In genomic region chr6:117526161-117526935, GRCm38 (mm10) we compare ENCODE assay signal across 13 mouse cellular contexts.
DNase-seq lines count a peak whose midpoint lies in the region; ATAC-seq and TF ChIP-seq lines count a peak whose summit lies in the region.
"Had no signal": no experiment of that assay in that cellular context is flagged by ENCODE, and none has a peak within 500 bp of the region (broad histone marks: within the 10 kb centered on the region; RNA-seq: fewer than 3 reads in every experiment).

No protein-coding gene starts in this region.

- WGBS in kidney, embryonic 14.5 days: 28% methylated on average over 22 of the region's 22 CpGs
- 35% methylated on average over 22 of the region's 22 CpGs for WGBS in stomach, embryonic 14.5 days
- WGBS in stomach, postnatal 0 days: 51% methylated on average over 22 of the region's 22 CpGs
- WGBS in hindbrain, embryonic 12.5 days: 64% methylated on average over 22 of the region's 22 CpGs

- no peak overlapping the region for H3K9ac ChIP-seq in kidney, embryonic 14.5 days (ENCODE audit: low read depth, low read length)
- no peak overlapping the region for H3K9ac ChIP-seq in stomach, embryonic 14.5 days (replicated peaks; ENCODE audit: low read depth, low read length)
- no peak overlapping the region for H3K9ac ChIP-seq in stomach, postnatal 0 days (ENCODE audit: low read length)
- no peak overlapping the region for H3K9ac ChIP-seq in hindbrain, embryonic 12.5 days

- H3K27ac ChIP-seq in kidney, embryonic 14.5 days (ENCODE audit: low read depth, low read length): no peak overlapping the region
- H3K27ac ChIP-seq in stomach, embryonic 14.5 days (ENCODE audit: low read length): no peak overlapping the region
- no peak overlapping the region for H3K27ac ChIP-seq in stomach, postnatal 0 days (replicated peaks)
- no peak overlapping the region for H3K27ac ChIP-seq in hindbrain, embryonic 12.5 days
- H3K27ac ChIP-seq: macrophage had no signal

- H3K36me3 ChIP-seq in kidney, embryonic 14.5 days (ENCODE audit: control insufficient read depth, insufficient read depth, low read length): no peaks in the 10 kb centered on the region
- no peaks in the 10 kb centered on the region for H3K36me3 ChIP-seq in stomach, embryonic 14.5 days (ENCODE audit: control insufficient read depth, insufficient read depth, low read length)
- H3K36me3 ChIP-seq in stomach, postnatal 0 days (ENCODE audit: control insufficient read depth, insufficient read depth, low read length): no peaks in the 10 kb centered on the region
- no peaks in the 10 kb centered on the region for H3K36me3 ChIP-seq in hindbrain, embryonic 12.5 days

- TF ChIP-seq EP300 in stomach, postnatal 0 days (optimal IDR thresholded peaks at IDR 0.05): no peak

- peak; percentile 43; the same call in 1 of the 2 replicates for ATAC-seq in kidney, embryonic 14.5 days (ENCODE audit: low FRiP score, low TSS enrichment)
- no peak for ATAC-seq in stomach, embryonic 14.5 days (ENCODE audit: insufficient number of reproducible peaks, insufficient read depth, low FRiP score, low read depth)
- no peak for ATAC-seq in stomach, postnatal 0 days (ENCODE audit: low FRiP score, low TSS enrichment)
- no peak for ATAC-seq in hindbrain, embryonic 12.5 days (ENCODE audit: low FRiP score)

- H3K4me2 ChIP-seq in kidney, embryonic 14.5 days (replicated peaks; ENCODE audit: low read depth, low read length): no peak overlapping the region
- peak overlapping the region; percentile 10; the same call in 1 of the 2 replicates for H3K4me2 ChIP-seq in stomach, embryonic 14.5 days (replicated peaks; ENCODE audit: low read depth, low read length)
- H3K4me2 ChIP-seq in stomach, postnatal 0 days (replicated peaks; ENCODE audit: low read depth): no peak overlapping the region
- peak overlapping the region; percentile 13; the same call in 1 of the 2 replicates for H3K4me2 ChIP-seq in hindbrain, embryonic 12.5 days (replicated peaks)

- H3K9me3 ChIP-seq in kidney, embryonic 14.5 days (ENCODE audit: control insufficient read depth, low read length): no peaks in the 10 kb centered on the region
- H3K9me3 ChIP-seq in stomach, embryonic 14.5 days (ENCODE audit: control insufficient read depth, low read depth, low read length): no peaks in the 10 kb centered on the region
- H3K9me3 ChIP-seq in stomach, postnatal 0 days (ENCODE audit: control insufficient read depth, low read length): no peaks in the 10 kb centered on the region
- no peaks in the 10 kb centered on the region for H3K9me3 ChIP-seq in hindbrain, embryonic 12.5 days (replicated peaks)

- no peak overlapping the region for H3K4me3 ChIP-seq in kidney, embryonic 14.5 days (ENCODE audit: low read length)
- no peak overlapping the region for H3K4me3 ChIP-seq in stomach, embryonic 14.5 days (ENCODE audit: low read depth, low read length)
- no peak overlapping the region for H3K4me3 ChIP-seq in stomach, postnatal 0 days (ENCODE audit: low read depth, low read length)
- no peak overlapping the region for H3K4me3 ChIP-seq in hindbrain, embryonic 12.5 days

- DNase-seq in kidney, adult 8-10 months: no peak
- no peak for DNase-seq in stomach, postnatal 0 days (ENCODE audit: low spot score)
- peak; percentile 32 for DNase-seq in testis, postnatal 10 days (ENCODE audit: low spot score)
- DNase-seq in adrenal gland, postnatal 36 days: no peak
- no peak for DNase-seq in urinary bladder, postnatal 14 days (ENCODE audit: low spot score)
- DNase-seq: cerebellum, postnatal 25 days; gastrocnemius, postnatal 14 days; kidney, postnatal 25 days; thymus, adult 18-20 months had no signal

- TF ChIP-seq CTCF in stomach, postnatal 0 days (IDR thresholded peaks at IDR 0.05; ENCODE audit: low read depth): no peak

- H3K4me1 ChIP-seq in kidney, embryonic 14.5 days (ENCODE audit: control insufficient read depth, insufficient read depth, low read length): peaks cover 8% of the 10 kb centered on the region; the same call in 1 of the 2 replicates
- 0 out of 2 replicates have a peak, but pooled peaks cover 7% of the 10 kb centered on the region for H3K4me1 ChIP-seq in stomach, embryonic 14.5 days (ENCODE audit: control insufficient read depth, insufficient read depth, low read length)
- no peaks in the 10 kb centered on the region for H3K4me1 ChIP-seq in stomach, postnatal 0 days (replicated peaks; ENCODE audit: control insufficient read depth, insufficient read depth)
- H3K4me1 ChIP-seq in hindbrain, embryonic 12.5 days: peaks cover 2% of the 10 kb centered on the region; the same call in 1 of the 2 replicates

- no peaks in the 10 kb centered on the region for H3K27me3 ChIP-seq in kidney, embryonic 14.5 days (ENCODE audit: control insufficient read depth, insufficient read depth, low read length)
- no peaks in the 10 kb centered on the region for H3K27me3 ChIP-seq in stomach, embryonic 14.5 days (ENCODE audit: control insufficient read depth, insufficient read depth, low read length)
- H3K27me3 ChIP-seq in stomach, postnatal 0 days (ENCODE audit: control insufficient read depth, insufficient read depth, low read length): no peaks in the 10 kb centered on the region
- no peaks in the 10 kb centered on the region for H3K27me3 ChIP-seq in hindbrain, embryonic 12.5 days

Comparison
In these comparisons a context has a peak if more than half of its experiments do, and no peak if none do; other contexts are left out.
1. H3K4me2 ChIP-seq: peak in stomach, embryonic 14.5 days (single experiment) and hindbrain, embryonic 12.5 days (single experiment); none in kidney, embryonic 14.5 days (single experiment) and stomach, postnatal 0 days (single experiment).